Mouse (Mus musculus) liver, postnatal 0 days (tissue): ENCODE results near the gene Ripk1.

ENCODE experiments used
- CTCF ChIP-seq: sonication (generic); IDR thresholded peaks from 2 replicates; pipeline ENCODE4 v1.5.1; 2016; ENCODE audit warnings: antibody characterized with exemption, low read depth
- EP300 ChIP-seq: IDR thresholded peaks from 2 replicates; pipeline ENCODE4 v1.6.1; 2016; ENCODE audit warnings: antibody characterized with exemption, low read depth, mild to moderate bottlenecking

DNA sequence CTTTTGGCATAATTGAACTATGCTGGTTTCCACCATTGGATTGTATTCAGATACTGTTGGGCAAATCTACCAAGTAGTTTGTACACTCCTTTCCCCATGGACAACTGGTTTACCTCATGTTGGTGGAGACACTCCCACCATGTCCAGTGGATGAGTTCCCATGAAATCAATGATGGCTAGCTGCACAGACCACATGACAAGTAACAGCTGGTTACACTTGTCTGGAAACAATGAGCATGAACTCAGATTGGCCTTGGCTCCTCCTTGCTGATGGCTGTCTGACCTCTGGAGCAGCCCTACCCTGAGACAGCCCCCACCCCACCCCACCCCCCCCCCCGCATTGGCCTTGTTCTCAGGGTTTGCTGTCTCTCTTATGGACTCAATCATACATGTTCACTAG lies 55.1 kb downstream of the Ripk1 start:
- TF ChIP-seq EP300 = no peak
- TF ChIP-seq CTCF = no peak
